Mouse (Mus musculus): Measurements from ENCODE around the gene Ptpn7.

Ptpn7 gene

GRCm38 (mm10) chr1:135128011-135128441 is 4.5 kb upstream of the Ptpn7 start:
- no peak for DNase-seq (ENCODE audit: extremely low read depth, low read depth, low spot score)

- no peak for DNase-seq (ENCODE audit: extremely low read depth, low read depth, low spot score)
Measured at GRCm38 (mm10) chr1:135128986-135129385, 3.5 kb upstream of the Ptpn7 start.

DNA sequence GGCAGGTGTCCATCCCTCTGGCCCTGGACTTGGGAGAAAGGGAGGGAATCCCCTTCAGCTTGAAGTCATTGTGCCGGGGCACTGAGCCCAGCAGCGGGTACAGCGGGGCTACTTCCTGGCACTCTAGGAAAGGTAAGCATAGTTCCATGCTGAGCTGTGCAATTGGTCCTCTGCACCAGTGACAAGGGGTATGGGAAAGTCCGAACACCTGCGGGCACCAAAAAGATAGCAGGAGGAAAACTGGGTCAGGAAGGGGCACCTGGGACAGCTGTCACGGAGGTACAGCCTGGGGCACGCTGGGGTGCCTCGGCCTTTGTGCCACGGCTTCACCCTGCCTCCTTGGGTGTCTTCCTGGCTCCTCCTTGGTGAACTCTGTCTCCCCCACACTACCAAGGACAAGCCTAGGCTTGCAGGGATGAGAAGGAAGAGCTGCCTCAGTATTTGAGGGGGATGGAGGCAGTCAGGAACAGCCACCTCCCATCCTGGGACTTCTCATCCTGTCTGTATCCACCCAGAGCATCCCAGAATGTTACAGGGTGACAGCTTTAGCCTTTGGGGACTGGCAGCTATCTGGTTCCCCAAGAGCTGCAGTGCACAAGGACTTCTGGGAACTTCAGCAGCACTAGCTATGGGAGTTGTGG is 2.8 kb upstream of the Ptpn7 start:
- no peak for DNase-seq (ENCODE audit: extremely low read depth, low read depth, low spot score)

DNA sequence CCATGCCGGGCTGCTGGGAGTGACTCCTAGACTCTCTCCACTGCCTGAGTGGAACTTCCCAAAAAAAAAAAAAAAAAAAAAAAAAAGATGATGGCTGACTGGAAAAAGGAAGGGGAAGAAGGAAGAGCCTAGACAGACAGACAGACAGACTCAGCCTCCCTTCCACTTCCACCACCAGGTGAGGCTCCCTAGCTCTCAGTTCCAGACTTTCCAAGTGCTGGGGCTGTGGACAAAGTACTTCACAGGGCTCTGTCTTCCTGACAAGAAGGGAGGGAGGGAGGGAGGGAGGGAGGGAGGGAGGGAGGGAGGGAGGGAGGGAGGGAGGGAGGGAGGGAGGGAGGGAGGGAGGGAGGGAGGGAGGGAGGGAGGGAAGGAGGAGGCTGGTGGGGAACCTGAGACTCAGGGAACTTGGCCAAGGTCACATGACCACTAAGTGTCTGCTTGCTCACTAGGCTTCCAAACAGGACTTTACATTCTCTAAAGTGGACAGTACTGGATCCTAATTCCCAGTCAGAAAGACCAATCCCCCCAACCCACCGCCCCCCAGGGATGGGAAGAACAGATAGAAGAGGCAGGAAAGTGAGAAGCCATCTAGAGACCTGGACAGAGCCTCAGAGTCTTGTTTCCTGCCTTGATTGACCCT is 2.0 kb upstream of the Ptpn7 start:
- DNase-seq (ENCODE audit: extremely low read depth, low read depth, low spot score), result no peak

GRCm38 (mm10) chr1:135131034-135131433 is 1.5 kb upstream of the Ptpn7 start:
- no peak for DNase-seq (ENCODE audit: extremely low read depth, low read depth, low spot score)

GRCm38 (mm10) chr1:135131560-135131959 is 940 bp upstream of the Ptpn7 start:
- DNase-seq (ENCODE audit: extremely low read depth, low read depth, low spot score), result no peak

DNA sequence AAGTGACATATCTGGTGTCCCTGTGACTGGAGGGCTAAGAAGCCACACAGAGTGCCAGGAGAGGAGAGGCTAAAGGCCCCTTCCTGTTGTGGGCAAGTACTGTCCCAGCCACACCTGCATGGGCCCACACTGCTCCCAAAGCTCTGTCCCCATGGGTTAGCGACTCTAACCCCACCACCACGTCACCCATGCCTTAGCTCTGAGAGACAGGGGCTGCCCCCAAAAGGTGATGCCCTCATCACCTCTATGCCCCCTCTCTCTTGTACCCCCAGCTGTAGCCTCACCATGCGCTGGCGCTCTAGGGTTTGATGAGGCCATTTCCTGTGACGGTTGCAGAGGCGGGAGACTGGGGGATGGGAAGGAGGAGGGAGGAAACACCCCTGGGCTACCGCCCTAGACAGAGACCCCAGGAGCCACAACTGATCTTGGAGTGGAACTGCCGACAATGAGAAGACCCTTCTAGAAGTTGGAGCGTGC is 431 bp downstream of the Ptpn7 start:
- no peak for DNase-seq (ENCODE audit: extremely low read depth, low read depth, low spot score)

- no peak for DNase-seq (ENCODE audit: extremely low read depth, low read depth, low spot score)
Measured at GRCm38 (mm10) chr1:135133678-135134435, 1.4 kb downstream of the Ptpn7 start.

DNA sequence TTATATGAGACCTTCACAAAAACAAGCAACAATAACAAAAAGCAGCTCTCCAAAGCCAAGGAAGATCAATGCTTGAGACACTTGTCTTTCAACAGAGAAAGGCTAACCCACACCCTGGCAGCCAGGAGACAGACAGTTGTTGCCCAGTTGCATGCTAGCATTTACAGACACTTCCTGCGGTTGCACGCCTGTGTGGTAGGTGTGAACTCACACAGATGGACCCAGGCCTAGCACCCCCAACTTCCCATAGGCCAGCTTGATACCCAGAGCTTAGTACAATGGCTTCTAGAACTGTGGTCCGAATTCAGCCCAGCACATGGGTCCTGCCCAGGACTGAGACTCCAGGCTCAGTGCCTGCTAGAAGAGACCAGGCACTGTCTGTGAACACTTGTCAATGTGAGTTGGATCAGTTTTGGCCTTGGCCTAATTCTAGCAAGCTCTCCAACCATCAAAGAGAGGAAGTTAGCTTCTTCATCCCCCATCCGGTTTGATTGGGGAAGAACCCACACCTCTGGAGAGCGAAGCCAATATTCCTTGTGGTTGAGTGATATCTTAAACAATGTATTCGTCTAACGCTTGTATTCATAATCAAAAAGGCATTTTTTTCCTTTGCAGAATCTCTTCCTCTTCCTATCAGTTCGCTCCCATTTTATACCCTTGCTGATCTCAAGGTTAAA is 2.7 kb downstream of the Ptpn7 start:
- no peak for DNase-seq (ENCODE audit: extremely low read depth, low read depth, low spot score)

DNA sequence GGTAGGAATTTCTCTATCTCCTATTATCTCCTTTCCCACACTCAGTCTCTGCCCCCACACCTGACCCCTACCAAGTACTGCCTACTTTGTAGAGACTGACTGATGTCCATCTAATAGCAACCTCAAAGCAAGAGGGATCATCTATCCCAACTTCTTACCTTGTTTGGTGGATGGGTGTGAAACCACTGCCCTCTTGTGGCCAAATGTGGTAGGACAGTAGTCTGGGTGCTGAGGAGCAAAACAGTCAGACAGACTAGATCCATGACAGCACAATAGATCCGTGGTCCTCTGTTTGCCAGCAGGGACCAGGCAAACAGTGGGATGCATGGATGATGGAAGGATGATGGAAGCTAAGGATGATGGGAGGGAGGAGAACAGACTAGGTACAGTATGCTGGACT is 4.0 kb downstream of the Ptpn7 start:
- no peak for DNase-seq (ENCODE audit: extremely low read depth, low read depth, low spot score)

- DNase-seq (ENCODE audit: extremely low read depth, low read depth, low spot score), result no peak
Measured at GRCm38 (mm10) chr1:135139906-135140305, 7.4 kb downstream of the Ptpn7 start.

DNA sequence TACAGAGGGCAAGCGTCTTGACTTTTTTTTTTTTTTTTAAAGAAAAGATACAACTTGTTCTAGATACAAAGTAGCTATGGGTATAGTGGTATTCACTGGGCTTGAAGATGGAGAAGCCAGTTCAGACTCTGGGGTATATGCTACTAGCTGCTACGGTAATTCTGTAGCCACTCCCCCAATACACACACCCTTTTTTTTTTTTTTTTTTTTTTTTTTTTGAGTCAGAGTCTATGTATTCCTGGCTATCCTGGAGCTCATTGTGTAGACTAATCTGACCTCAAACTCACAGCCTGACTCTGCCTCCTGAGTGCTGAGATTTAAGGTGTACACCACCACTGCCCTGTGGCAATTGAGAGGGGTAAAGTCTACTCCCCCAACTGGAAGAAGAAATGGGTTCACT is 10.0 kb downstream of the Ptpn7 start:
- no peak for DNase-seq (ENCODE audit: extremely low read depth, low read depth, low spot score)

- DNase-seq (ENCODE audit: extremely low read depth, low read depth, low spot score), result no peak
Measured at GRCm38 (mm10) chr1:135143940-135144339, 11.4 kb downstream of the Ptpn7 start.

- DNase-seq (ENCODE audit: extremely low read depth, low read depth, low spot score), result no peak
Measured at GRCm38 (mm10) chr1:135146077-135146945, 13.8 kb downstream of the Ptpn7 start, which contains the start of gene Arl8a. Arl8a (plus strand) TSS chr1:135146824.

GRCm38 (mm10) chr1:135146946-135147701 is 14.6 kb downstream of the Ptpn7 start:
- DNase-seq (ENCODE audit: extremely low read depth, low read depth, low spot score), result no peak

DNA sequence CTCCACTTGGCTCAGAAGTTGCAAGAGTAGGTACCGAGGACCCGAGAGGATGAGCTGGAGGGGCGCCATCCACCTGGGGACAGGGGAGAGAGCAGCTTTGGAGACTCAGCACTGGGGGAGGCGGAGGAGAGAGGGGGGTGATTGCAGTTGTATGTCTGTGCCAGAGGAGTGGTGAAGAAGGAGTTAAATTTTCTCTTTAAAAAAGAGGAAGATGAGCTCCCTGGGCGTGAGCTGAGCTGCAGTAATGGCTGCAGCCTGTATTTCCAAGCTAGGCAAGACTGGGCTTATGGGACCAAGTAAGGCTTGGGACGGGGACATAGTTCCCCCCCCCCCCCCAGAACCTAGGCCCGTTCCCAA is 15.2 kb downstream of the Ptpn7 start:
- DNase-seq (ENCODE audit: extremely low read depth, low read depth, low spot score), result no peak

DNA sequence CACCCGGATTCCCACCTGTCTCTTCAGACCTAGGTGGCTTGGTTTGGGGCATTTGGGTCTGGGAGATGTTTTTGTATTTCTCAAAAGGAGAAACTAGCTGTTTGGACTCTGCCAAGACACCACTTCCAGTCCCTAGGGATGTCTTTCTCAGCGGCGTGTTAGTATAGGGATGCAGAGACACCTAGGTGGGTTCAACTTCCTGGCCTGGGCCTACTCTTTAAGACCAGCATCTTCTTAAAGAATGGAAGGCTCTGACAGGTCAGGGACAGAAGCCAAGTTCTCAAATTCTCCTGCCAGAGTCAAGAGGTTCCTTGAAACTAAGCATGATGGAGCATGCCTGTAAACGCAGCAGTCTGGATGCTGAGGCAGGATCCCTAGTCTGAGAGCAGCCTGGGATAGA is 16.0 kb downstream of the Ptpn7 start:
- no peak for DNase-seq (ENCODE audit: extremely low read depth, low read depth, low spot score)

GRCm38 (mm10) chr1:135148996-135149395 is 16.5 kb downstream of the Ptpn7 start:
- DNase-seq (ENCODE audit: extremely low read depth, low read depth, low spot score), result no peak

GRCm38 (mm10) chr1:135154011-135154410 is 21.5 kb downstream of the Ptpn7 start:
- DNase-seq (ENCODE audit: extremely low read depth, low read depth, low spot score), result no peak
